Mouse (Mus musculus): ENCODE results near the gene Msi1. TPM values are rescaled to one million over a fixed set of nuclear protein-coding genes. Genes with fewer than 3 reads are reported as not detected.

The Msi1 gene
- polyA plus RNA-seq, 1 experiment from 2014 or later: 129 TPM

DNA sequence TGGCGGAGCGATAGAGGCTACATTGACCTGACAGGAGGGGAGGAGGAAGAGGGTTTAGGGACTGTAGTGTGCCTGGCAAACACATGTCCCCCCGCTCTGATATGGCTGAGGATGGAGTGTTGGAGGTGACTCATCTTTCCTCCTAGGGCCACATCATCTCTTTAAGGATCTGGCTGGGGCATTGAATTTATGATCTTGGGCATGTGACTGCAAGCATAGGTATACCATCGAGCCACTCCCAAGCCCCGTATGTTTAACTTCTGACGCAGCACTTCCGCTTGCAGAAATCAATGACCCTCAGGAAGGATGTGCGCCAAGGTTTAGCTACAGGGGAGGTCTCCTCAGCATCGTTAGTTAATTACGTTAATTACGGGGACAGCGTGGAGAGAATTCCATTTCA is 73.6 kb downstream of the Msi1 start:
- WGBS: 65% methylated on average over 12 of the region's 12 CpGs
- Histone ChIP-seq H3K9me3 (no peaks in the 10 kb centered on the region), H3K27ac (no peak overlapping the region), H3K9ac (no peak overlapping the region), H3K4me3 (no peak overlapping the region), H3K4me2 (replicated peaks) (no peak overlapping the region), H3K27me3 (replicated peaks) (no peaks in the 10 kb centered on the region), H3K4me1 (peaks cover 11% of the 10 kb centered on the region), H3K36me3 (no peaks in the 10 kb centered on the region)
- ATAC-seq (ENCODE audit: low FRiP score, low read depth): no peak

Other genes with a start within 250 kb of the Msi1 start
- gene Cabp1, start 235.2 kb upstream of the Msi1 start, polyA plus RNA-seq (2016; fragmentation: Nextera tagmentation; extraction: Ambion mirVana): 24.0 and 24.6 TPM in 2 replicates
- gene Pop5, start 193.8 kb upstream of the Msi1 start, polyA plus RNA-seq (2016; fragmentation: Nextera tagmentation; extraction: Ambion mirVana): 110 and 113 TPM in 2 replicates
- 230 TPM in 2 replicates for gene Rnf10, start 156.7 kb upstream of the Msi1 start, polyA plus RNA-seq (2016; fragmentation: Nextera tagmentation; extraction: Ambion mirVana)
- 54.1 and 55.6 TPM in 2 replicates for gene Coq5, start 149.9 kb upstream of the Msi1 start, polyA plus RNA-seq (2016; fragmentation: Nextera tagmentation; extraction: Ambion mirVana)
- 1,356 and 1,433 TPM in 2 replicates for gene Dynll1, start 128.6 kb upstream of the Msi1 start, polyA plus RNA-seq (2016; fragmentation: Nextera tagmentation; extraction: Ambion mirVana)
- 314 and 343 TPM in 2 replicates for gene Srsf9, start 102.4 kb upstream of the Msi1 start, polyA plus RNA-seq (2016; fragmentation: Nextera tagmentation; extraction: Ambion mirVana)
- 31.2 and 35.3 TPM in 2 replicates for gene Gatc, start 88.4 kb upstream of the Msi1 start, polyA plus RNA-seq (2016; fragmentation: Nextera tagmentation; extraction: Ambion mirVana)
- gene Triap1, start 88.4 kb upstream of the Msi1 start, polyA plus RNA-seq (2016; fragmentation: Nextera tagmentation; extraction: Ambion mirVana): 52.2 and 54.8 TPM in 2 replicates
- gene Cox6a1, start 80.6 kb upstream of the Msi1 start, polyA plus RNA-seq (2016; fragmentation: Nextera tagmentation; extraction: Ambion mirVana): 884 and 947 TPM in 2 replicates
- not detected in 2 replicates for gene Pla2g1b, start 36.7 kb downstream of the Msi1 start, polyA plus RNA-seq (2016; fragmentation: Nextera tagmentation; extraction: Ambion mirVana)
- 23.8 and 24.9 TPM in 2 replicates for gene Sirt4, start 55.1 kb downstream of the Msi1 start, polyA plus RNA-seq (2016; fragmentation: Nextera tagmentation; extraction: Ambion mirVana)
- gene Pxn, start 77.1 kb downstream of the Msi1 start, polyA plus RNA-seq (2016; fragmentation: Nextera tagmentation; extraction: Ambion mirVana): 29.4 and 33.5 TPM in 2 replicates
- gene Rplp0, start 129.9 kb downstream of the Msi1 start, polyA plus RNA-seq (2016; fragmentation: Nextera tagmentation; extraction: Ambion mirVana): 843 and 890 TPM in 2 replicates
- 47.1 and 51.9 TPM in 2 replicates for gene Gcn1l1, start 135.7 kb downstream of the Msi1 start, polyA plus RNA-seq (2016; fragmentation: Nextera tagmentation; extraction: Ambion mirVana)
- gene Rab35, start 202.3 kb downstream of the Msi1 start, polyA plus RNA-seq (2016; fragmentation: Nextera tagmentation; extraction: Ambion mirVana): 18.7 and 18.9 TPM in 2 replicates

Data from neural tube, embryonic 12.5 days (tissue).